Mouse (Mus musculus): ENCODE measurements around the gene Arhgef28. TPM values are rescaled to one million over a fixed set of nuclear protein-coding genes. Genes with fewer than 3 reads are reported as not detected.

The Arhgef28 gene
- polyA plus RNA-seq, 1 experiment from 2014 or later: 5.9 TPM

- Histone ChIP-seq H3K4me1 (peaks cover 7% of the 10 kb centered on the region; the same call in 1 of the 2 replicates), H3K4me3 (no peak overlapping the region), H3K27me3 (ENCODE audit: poor library complexity, severe bottlenecking) (no peaks in the 10 kb centered on the region), H3K9me3 (no peaks in the 10 kb centered on the region), H3K36me3 (replicated peaks) (no peaks in the 10 kb centered on the region), H3K27ac (no peak overlapping the region)
- DNase-seq (ENCODE audit: extremely low spot score, low spot score): no peak
- WGBS: 90% methylated on average over 9 of the region's 9 CpGs
These were observed 205.4 kb downstream of the Arhgef28 start for GRCm38 (mm10) chr13:98000841-98001240.

- H3K4me1 ChIP-seq: peaks cover 7% of the 10 kb centered on the region; the same call in 1 of the 2 replicates
- H3K27ac ChIP-seq: no peak overlapping the region
- no peaks in the 10 kb centered on the region for H3K36me3 ChIP-seq (replicated peaks)
- DNase-seq (ENCODE audit: extremely low spot score, low spot score): no peak
- no peaks in the 10 kb centered on the region for H3K27me3 ChIP-seq (ENCODE audit: poor library complexity, severe bottlenecking)
- no peaks in the 10 kb centered on the region for H3K9me3 ChIP-seq
- H3K4me3 ChIP-seq: no peak overlapping the region
- 96% methylated on average over 8 of the region's 8 CpGs for WGBS
These were observed 207.1 kb downstream of the Arhgef28 start for GRCm38 (mm10) chr13:97999130-97999529.

- peaks cover 7% of the 10 kb centered on the region; the same call in 1 of the 2 replicates for H3K4me1 ChIP-seq
- no peak overlapping the region for H3K4me3 ChIP-seq
- H3K27ac ChIP-seq: no peak overlapping the region
- WGBS: 86% methylated on average over 8 of the region's 8 CpGs
- no peaks in the 10 kb centered on the region for H3K9me3 ChIP-seq
- H3K36me3 ChIP-seq (replicated peaks): no peaks in the 10 kb centered on the region
- no peak for DNase-seq (ENCODE audit: extremely low spot score, low spot score)
- H3K27me3 ChIP-seq (ENCODE audit: poor library complexity, severe bottlenecking): no peaks in the 10 kb centered on the region
These were observed 207.7 kb downstream of the Arhgef28 start for GRCm38 (mm10) chr13:97998570-97998969.

GRCm38 (mm10) chr13:97990939-97991338 lies 215.3 kb downstream of the Arhgef28 start:
- H3K9me3 ChIP-seq: no peaks in the 10 kb centered on the region; the same call in 1 of the 2 replicates
- H3K36me3 ChIP-seq (replicated peaks): no peaks in the 10 kb centered on the region
- WGBS: 78% methylated on average over 8 of the region's 8 CpGs
- H3K27ac ChIP-seq: no peak overlapping the region
- DNase-seq (ENCODE audit: extremely low spot score, low spot score): no peak
- H3K4me1 ChIP-seq: no peaks in the 10 kb centered on the region
- H3K27me3 ChIP-seq (ENCODE audit: poor library complexity, severe bottlenecking): no peaks in the 10 kb centered on the region
- H3K4me3 ChIP-seq: no peak overlapping the region

GRCm38 (mm10) chr13:97988796-97989195 lies 217.4 kb downstream of the Arhgef28 start:
- H3K36me3 ChIP-seq (replicated peaks): no peaks in the 10 kb centered on the region
- H3K4me3 ChIP-seq: no peak overlapping the region
- DNase-seq (ENCODE audit: extremely low spot score, low spot score): no peak
- H3K4me1 ChIP-seq: no peaks in the 10 kb centered on the region
- no peak overlapping the region for H3K27ac ChIP-seq
- WGBS: 94% methylated on average over 6 of the region's 6 CpGs
- H3K27me3 ChIP-seq (ENCODE audit: poor library complexity, severe bottlenecking): no peaks in the 10 kb centered on the region
- no peaks in the 10 kb centered on the region; the same call in 1 of the 2 replicates for H3K9me3 ChIP-seq

- Histone ChIP-seq H3K27ac (no peak overlapping the region), H3K9me3 (no peaks in the 10 kb centered on the region), H3K27me3 (ENCODE audit: poor library complexity, severe bottlenecking) (no peaks in the 10 kb centered on the region), H3K4me1 (peaks cover 3% of the 10 kb centered on the region), H3K36me3 (replicated peaks) (no peaks in the 10 kb centered on the region), H3K4me3 (no peak overlapping the region)
- no peak for DNase-seq (ENCODE audit: extremely low spot score, low spot score)
- WGBS: 88% methylated on average over 6 of the region's 6 CpGs
These were observed 219.5 kb downstream of the Arhgef28 start for GRCm38 (mm10) chr13:97986691-97987090.

GRCm38 (mm10) chr13:97977104-97977503 lies 229.1 kb downstream of the Arhgef28 start:
- Histone ChIP-seq H3K27ac (no peak overlapping the region), H3K4me3 (no peak overlapping the region), H3K36me3 (replicated peaks) (no peaks in the 10 kb centered on the region), H3K9me3 (no peaks in the 10 kb centered on the region), H3K27me3 (ENCODE audit: poor library complexity, severe bottlenecking) (no peaks in the 10 kb centered on the region), H3K4me1 (peaks cover 11% of the 10 kb centered on the region)
- DNase-seq (ENCODE audit: extremely low spot score, low spot score): no peak
- WGBS: 89% methylated on average over 9 of the region's 9 CpGs

- no peak for DNase-seq (ENCODE audit: extremely low spot score, low spot score)
- Histone ChIP-seq H3K4me1 (peaks cover 7% of the 10 kb centered on the region), H3K27ac (no peak overlapping the region), H3K36me3 (replicated peaks) (no peaks in the 10 kb centered on the region), H3K4me3 (no peak overlapping the region), H3K9me3 (no peaks in the 10 kb centered on the region), H3K27me3 (ENCODE audit: poor library complexity, severe bottlenecking) (no peaks in the 10 kb centered on the region)
- WGBS: 91% methylated on average over 2 of the region's 2 CpGs
These were observed 229.6 kb downstream of the Arhgef28 start for GRCm38 (mm10) chr13:97976642-97977041.

- no peaks in the 10 kb centered on the region for H3K36me3 ChIP-seq (replicated peaks)
- no peak overlapping the region for H3K27ac ChIP-seq
- WGBS: 93% methylated on average over 6 of the region's 6 CpGs
- no peaks in the 10 kb centered on the region for H3K9me3 ChIP-seq
- no peaks in the 10 kb centered on the region for H3K4me1 ChIP-seq
- no peak overlapping the region for H3K4me3 ChIP-seq
- DNase-seq (ENCODE audit: extremely low spot score, low spot score): no peak
- H3K27me3 ChIP-seq (ENCODE audit: poor library complexity, severe bottlenecking): no peaks in the 10 kb centered on the region
These were observed 231.6 kb downstream of the Arhgef28 start for GRCm38 (mm10) chr13:97974532-97975194.

- Histone ChIP-seq H3K4me1 (no peaks in the 10 kb centered on the region), H3K9me3 (no peaks in the 10 kb centered on the region), H3K36me3 (replicated peaks) (no peaks in the 10 kb centered on the region), H3K27ac (no peak overlapping the region), H3K4me3 (no peak overlapping the region), H3K27me3 (ENCODE audit: poor library complexity, severe bottlenecking) (no peaks in the 10 kb centered on the region)
- no peak for DNase-seq (ENCODE audit: extremely low spot score, low spot score)
- WGBS: 82% methylated on average over 4 of the region's 4 CpGs
These were observed 232.3 kb downstream of the Arhgef28 start for GRCm38 (mm10) chr13:97973915-97974314.

GRCm38 (mm10) chr13:97966077-97966476 lies 240.2 kb downstream of the Arhgef28 start:
- 77% methylated on average over 5 of the region's 5 CpGs for WGBS
- H3K27ac ChIP-seq: no peak overlapping the region
- no peak overlapping the region for H3K4me3 ChIP-seq
- H3K27me3 ChIP-seq (ENCODE audit: poor library complexity, severe bottlenecking): no peaks in the 10 kb centered on the region
- H3K4me1 ChIP-seq: peaks cover 24% of the 10 kb centered on the region
- no peaks in the 10 kb centered on the region for H3K9me3 ChIP-seq
- DNase-seq (ENCODE audit: extremely low spot score, low spot score): no peak
- no peaks in the 10 kb centered on the region for H3K36me3 ChIP-seq (replicated peaks)

GRCm38 (mm10) chr13:97964892-97965424 lies 241.3 kb downstream of the Arhgef28 start:
- Histone ChIP-seq H3K36me3 (replicated peaks) (no peaks in the 10 kb centered on the region), H3K27ac (no peak overlapping the region)
- DNase-seq (ENCODE audit: extremely low spot score, low spot score): no peak

GRCm38 (mm10) chr13:97960142-97960541 lies 246.1 kb downstream of the Arhgef28 start:
- Histone ChIP-seq H3K36me3 (replicated peaks) (no peaks in the 10 kb centered on the region), H3K27ac (no peak overlapping the region), H3K9me3 (no peaks in the 10 kb centered on the region), H3K4me1 (peaks cover 48% of the 10 kb centered on the region), H3K4me3 (no peak overlapping the region), H3K27me3 (ENCODE audit: poor library complexity, severe bottlenecking) (no peaks in the 10 kb centered on the region)
- DNase-seq (ENCODE audit: extremely low spot score, low spot score): no peak
- 84% methylated on average over 4 of the region's 4 CpGs for WGBS

More at GRCm38 (mm10) chr13:97964892-97965424, 241.3 kb downstream of the Arhgef28 start:
- 65% methylated on average over 9 of the region's 9 CpGs for WGBS
- Histone ChIP-seq H3K27me3 (ENCODE audit: poor library complexity, severe bottlenecking) (no peaks in the 10 kb centered on the region), H3K4me3 (no peak overlapping the region), H3K9me3 (no peaks in the 10 kb centered on the region), H3K4me1 (peaks cover 24% of the 10 kb centered on the region)
